28 mouse cellular contexts compared by ENCODE assay signal in genomic region chr19:31097857-31098256, GRCm38 (mm10).
"Had no signal": no experiment of that assay in that cellular context is flagged by ENCODE, and none has a peak within 500 bp of the region (broad histone marks: within the 10 kb centered on the region; RNA-seq: fewer than 3 reads in every experiment).

No protein-coding gene starts in this region.

- H3K27me3 ChIP-seq: embryonic facial prominence, embryonic 12.5 days; embryonic facial prominence, embryonic 13.5 days; embryonic facial prominence, embryonic 15.5 days; forebrain, embryonic 12.5 days; forebrain, embryonic 13.5 days; forebrain, embryonic 15.5 days had no signal

- H3K9ac ChIP-seq: embryonic facial prominence, embryonic 12.5 days; embryonic facial prominence, embryonic 13.5 days; embryonic facial prominence, embryonic 15.5 days; forebrain, embryonic 12.5 days; forebrain, embryonic 13.5 days; forebrain, embryonic 15.5 days; forebrain, postnatal 0 days had no signal

- H3K4me2 ChIP-seq: embryonic facial prominence, embryonic 12.5 days; embryonic facial prominence, embryonic 13.5 days; embryonic facial prominence, embryonic 15.5 days; forebrain, embryonic 12.5 days; forebrain, embryonic 13.5 days; forebrain, embryonic 15.5 days had no signal

- H3K4me1 ChIP-seq: embryonic facial prominence, embryonic 10.5 days; embryonic facial prominence, embryonic 12.5 days; embryonic facial prominence, embryonic 13.5 days; embryonic facial prominence, embryonic 15.5 days; forebrain, embryonic 10.5 days; forebrain, embryonic 12.5 days; forebrain, embryonic 13.5 days; forebrain, embryonic 15.5 days had no signal

- H3K9me3 ChIP-seq: embryonic facial prominence, embryonic 10.5 days; embryonic facial prominence, embryonic 12.5 days; embryonic facial prominence, embryonic 13.5 days; embryonic facial prominence, embryonic 15.5 days; forebrain, embryonic 10.5 days; forebrain, embryonic 12.5 days; forebrain, embryonic 13.5 days; forebrain, embryonic 15.5 days had no signal

- ATAC-seq: forebrain, embryonic 13.5 days; forebrain, embryonic 14.5 days; forebrain, embryonic 15.5 days; forebrain, embryonic 16.5 days; forebrain, postnatal 0 days had no signal

- H3K27ac ChIP-seq: embryonic facial prominence, embryonic 10.5 days; embryonic facial prominence, embryonic 12.5 days; embryonic facial prominence, embryonic 13.5 days; embryonic facial prominence, embryonic 15.5 days; forebrain, embryonic 10.5 days; forebrain, embryonic 12.5 days; forebrain, embryonic 13.5 days; forebrain, embryonic 15.5 days; gastrocnemius, adult 2 months had no signal

- DNase-seq: cerebellum, adult 2 months; cerebellum, adult 8-10 months; cerebellum, adult 9-10 months; cerebellum, adult 9-11 months; cerebellum, postnatal 10 days; cerebellum, postnatal 14 days; cerebellum, postnatal 25 days; cerebellum, postnatal 36 days; embryo, embryonic 11 days; forebrain, postnatal 0 days; gastrocnemius, adult 2 months; gastrocnemius, postnatal 10 days; gastrocnemius, postnatal 14 days; gastrocnemius, postnatal 25 days; gastrocnemius, postnatal 36 days; heart, adult 11 months; heart, adult 18-20 months had no signal

- H3K36me3 ChIP-seq: embryonic facial prominence, embryonic 10.5 days; embryonic facial prominence, embryonic 12.5 days; embryonic facial prominence, embryonic 13.5 days; embryonic facial prominence, embryonic 15.5 days; forebrain, embryonic 10.5 days; forebrain, embryonic 12.5 days; forebrain, embryonic 15.5 days had no signal

- H3K4me3 ChIP-seq: embryonic facial prominence, embryonic 10.5 days; embryonic facial prominence, embryonic 12.5 days; embryonic facial prominence, embryonic 13.5 days; embryonic facial prominence, embryonic 15.5 days; erythroblast, embryonic 14.5 days; forebrain, embryonic 10.5 days; forebrain, embryonic 12.5 days; forebrain, embryonic 13.5 days; forebrain, embryonic 15.5 days; gastrocnemius, adult 2 months had no signal
